Mouse (Mus musculus): ENCODE measurements around the gene Glyatl3. TPM values are rescaled to one million over a fixed set of nuclear protein-coding genes. Genes with fewer than 3 reads are reported as not detected.
A peak's percentile ranks its signal among the peaks of the same experiment; 100 is the strongest.

The Glyatl3 gene
- polyA plus RNA-seq, 1 experiment from 2014 or later = not detected

GRCm38 (mm10) chr17:40879528-40879923 lies 34.6 kb downstream of the Glyatl3 start:
- DNase-seq (peak; percentile 28), ATAC-seq (ENCODE audit: insufficient read depth) (no peak)
- Histone ChIP-seq H3K9me3 (ENCODE audit: low read depth, low read length) (no peaks in the 10 kb centered on the region), H3K4me2 (peak overlapping the region; percentile 80), H3K4me1 (ENCODE audit: insufficient read depth) (0 out of 2 replicates have a peak, but pooled peaks cover 4% of the 10 kb centered on the region), H3K4me3 (ENCODE audit: low read depth, low read length) (peak overlapping the region; percentile 69), H3K9ac (peak overlapping the region; percentile 74), H3K27me3 (ENCODE audit: insufficient read depth, low read length) (no peaks in the 10 kb centered on the region), H3K27ac (ENCODE audit: low read depth) (peak overlapping the region; percentile 80; the same call in 1 of the 2 replicates), H3K36me3 (ENCODE audit: insufficient read depth) (no peaks in the 10 kb centered on the region)
- WGBS = 5% methylated on average over 6 of the region's 6 CpGs
- no peak for TF ChIP-seq CTCF (IDR thresholded peaks at IDR 0.05; ENCODE audit: low read depth)

GRCm38 (mm10) chr17:40877741-40878140 lies 36.4 kb downstream of the Glyatl3 start:
- no peak for TF ChIP-seq CTCF (IDR thresholded peaks at IDR 0.05; ENCODE audit: low read depth)
- Histone ChIP-seq H3K27me3 (ENCODE audit: insufficient read depth, low read length) (no peaks in the 10 kb centered on the region), H3K4me3 (ENCODE audit: low read depth, low read length) (peak overlapping the region; percentile 69), H3K9ac (no peak overlapping the region), H3K36me3 (ENCODE audit: insufficient read depth) (no peaks in the 10 kb centered on the region), H3K27ac (ENCODE audit: low read depth) (peak overlapping the region; percentile 36; the same call in 1 of the 2 replicates), H3K4me1 (ENCODE audit: insufficient read depth) (0 out of 2 replicates have a peak, but pooled peaks cover 4% of the 10 kb centered on the region), H3K4me2 (peak overlapping the region; percentile 80), H3K9me3 (ENCODE audit: low read depth, low read length) (no peaks in the 10 kb centered on the region)
- DNase-seq = no peak
- 33% methylated on average over 3 of the region's 3 CpGs for whole genome bisulfite sequencing
- no peak for ATAC-seq (ENCODE audit: insufficient read depth)

- no peak for TF ChIP-seq CTCF (IDR thresholded peaks at IDR 0.05; ENCODE audit: low read depth)
- Histone ChIP-seq H3K9me3 (ENCODE audit: low read depth, low read length) (no peaks in the 10 kb centered on the region), H3K27ac (ENCODE audit: low read depth) (no peak overlapping the region), H3K27me3 (ENCODE audit: insufficient read depth, low read length) (no peaks in the 10 kb centered on the region), H3K9ac (no peak overlapping the region), H3K4me1 (ENCODE audit: insufficient read depth) (0 out of 2 replicates have a peak, but pooled peaks cover 4% of the 10 kb centered on the region), H3K36me3 (ENCODE audit: insufficient read depth) (no peaks in the 10 kb centered on the region), H3K4me3 (ENCODE audit: low read depth, low read length) (no peak overlapping the region), H3K4me2 (no peak overlapping the region)
- no peak for DNase-seq
- 80% methylated on average over 1 of the region's 1 CpGs for WGBS
- ATAC-seq (ENCODE audit: insufficient read depth) = no peak
Measured at GRCm38 (mm10) chr17:40875568-40875967, 38.6 kb downstream of the Glyatl3 start.

- no peak overlapping the region for H3K4me3 ChIP-seq (ENCODE audit: low read depth, low read length)
Measured at GRCm38 (mm10) chr17:40874701-40875100, 39.4 kb downstream of the Glyatl3 start.

GRCm38 (mm10) chr17:40873582-40874011 lies 40.6 kb downstream of the Glyatl3 start:
- no peak overlapping the region for H3K27ac ChIP-seq (ENCODE audit: low read depth)
- no peak overlapping the region for H3K4me2 ChIP-seq
- H3K4me1 ChIP-seq (ENCODE audit: insufficient read depth) = 0 out of 2 replicates have a peak, but pooled peaks cover 4% of the 10 kb centered on the region
- no peak overlapping the region for H3K9ac ChIP-seq
- no peak for TF ChIP-seq CTCF (IDR thresholded peaks at IDR 0.05; ENCODE audit: low read depth)
- 26% methylated on average over 2 of the region's 2 CpGs for WGBS
- ATAC-seq (ENCODE audit: insufficient read depth) (no peak), DNase-seq (peak; percentile 35)
- H3K36me3 ChIP-seq (ENCODE audit: insufficient read depth) = no peaks in the 10 kb centered on the region
- no peak overlapping the region for H3K4me3 ChIP-seq (ENCODE audit: low read depth, low read length)
- H3K27me3 ChIP-seq (ENCODE audit: insufficient read depth, low read length) = no peaks in the 10 kb centered on the region
- H3K9me3 ChIP-seq (ENCODE audit: low read depth, low read length) = no peaks in the 10 kb centered on the region

More at GRCm38 (mm10) chr17:40874701-40875100, 39.4 kb downstream of the Glyatl3 start:
- TF ChIP-seq CTCF (IDR thresholded peaks at IDR 0.05; ENCODE audit: low read depth) = no peak
- Histone ChIP-seq H3K27ac (ENCODE audit: low read depth) (no peak overlapping the region), H3K9ac (no peak overlapping the region), H3K36me3 (ENCODE audit: insufficient read depth) (no peaks in the 10 kb centered on the region), H3K27me3 (ENCODE audit: insufficient read depth, low read length) (no peaks in the 10 kb centered on the region), H3K4me2 (no peak overlapping the region), H3K9me3 (ENCODE audit: low read depth, low read length) (no peaks in the 10 kb centered on the region), H3K4me1 (ENCODE audit: insufficient read depth) (0 out of 2 replicates have a peak, but pooled peaks cover 4% of the 10 kb centered on the region)
- DNase-seq = peak; percentile 19
- no peak for ATAC-seq (ENCODE audit: insufficient read depth)
- WGBS = 74% methylated on average over 3 of the region's 3 CpGs

- Histone ChIP-seq H3K27ac (ENCODE audit: low read depth) (no peak overlapping the region), H3K36me3 (ENCODE audit: insufficient read depth) (no peaks in the 10 kb centered on the region), H3K9ac (no peak overlapping the region), H3K27me3 (ENCODE audit: insufficient read depth, low read length) (no peaks in the 10 kb centered on the region), H3K4me2 (no peak overlapping the region), H3K4me1 (ENCODE audit: insufficient read depth) (0 out of 2 replicates have a peak, but pooled peaks cover 4% of the 10 kb centered on the region), H3K9me3 (ENCODE audit: low read depth, low read length) (no peaks in the 10 kb centered on the region), H3K4me3 (ENCODE audit: low read depth, low read length) (no peak overlapping the region)
- no peak for TF ChIP-seq CTCF (IDR thresholded peaks at IDR 0.05; ENCODE audit: low read depth)
- DNase-seq (no peak), ATAC-seq (ENCODE audit: insufficient read depth) (no peak)
- WGBS = 88% methylated on average over 6 of the region's 6 CpGs
Measured at GRCm38 (mm10) chr17:40872626-40873025, 41.5 kb downstream of the Glyatl3 start.

GRCm38 (mm10) chr17:40868952-40869747 lies 45.0 kb downstream of the Glyatl3 start:
- TF ChIP-seq CTCF (IDR thresholded peaks at IDR 0.05; ENCODE audit: low read depth) = no peak
- H3K4me1 ChIP-seq (ENCODE audit: insufficient read depth) = no peaks in the 10 kb centered on the region
- no peaks in the 10 kb centered on the region for H3K27me3 ChIP-seq (ENCODE audit: insufficient read depth, low read length)
- no peaks in the 10 kb centered on the region for H3K9me3 ChIP-seq (ENCODE audit: low read depth, low read length)
- ATAC-seq (ENCODE audit: insufficient read depth) (peak; percentile 85), DNase-seq (peak; percentile 46)
- peak overlapping the region; percentile 20; the same call in 1 of the 2 replicates for H3K4me2 ChIP-seq
- no peak overlapping the region for H3K9ac ChIP-seq
- no peaks in the 10 kb centered on the region for H3K36me3 ChIP-seq (ENCODE audit: insufficient read depth)
- H3K4me3 ChIP-seq (ENCODE audit: low read depth, low read length) = no peak overlapping the region
- 32% methylated on average over 10 of the region's 10 CpGs for WGBS
- peak overlapping the region; percentile 63 for H3K27ac ChIP-seq (ENCODE audit: low read depth)
